Mouse (Mus musculus): ENCODE measurements at regions not wholly inside any gene's neighbourhood (a gene's known extent, or its start where the extent isn't known, plus 50 kb on each side); places are given as distances from the start of the nearest gene placed in this dataset.

- no peak for DNase-seq (ENCODE audit: low spot score)
Measured at GRCm38 (mm10) chr6:51701253-51702020, 177.7 kb downstream of the Snx10 start.

DNA sequence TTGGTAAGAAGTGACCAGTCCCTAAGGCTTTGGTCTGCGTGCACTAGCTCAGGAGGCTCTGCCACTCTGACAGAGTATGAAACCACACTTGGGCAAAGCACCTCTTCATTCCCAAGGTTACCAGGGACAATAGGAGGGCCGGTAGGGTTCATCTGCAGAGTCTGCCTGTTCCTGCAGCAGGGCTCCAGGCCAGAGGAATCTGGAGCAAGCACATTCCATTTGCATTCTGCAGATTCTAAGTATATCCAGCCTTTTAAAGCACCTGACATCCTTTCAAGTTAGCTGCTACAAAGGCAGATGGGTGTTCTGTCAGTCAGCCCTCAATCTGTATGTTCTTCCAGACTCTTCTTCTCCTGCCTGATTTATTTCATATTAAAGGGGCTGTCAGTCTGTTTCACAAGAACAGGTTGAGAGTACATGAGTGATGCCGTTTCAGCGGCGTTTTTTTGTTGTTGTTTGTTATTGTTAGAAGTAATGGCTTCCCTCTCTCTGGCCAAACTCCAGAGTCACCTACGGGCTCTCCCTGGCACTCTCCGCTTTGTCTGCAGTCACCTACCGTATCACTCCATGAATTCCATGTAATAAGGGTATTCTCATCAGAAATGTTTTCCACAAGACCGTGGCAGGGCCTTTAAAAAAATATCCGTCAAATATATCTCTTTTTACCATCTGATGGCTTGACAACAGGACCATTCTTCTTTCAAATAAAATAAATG is 178.9 kb downstream of the Snx10 start:
- peak; percentile 22 for DNase-seq (ENCODE audit: low spot score)

GRCm38 (mm10) chr6:51708011-51708410 is 184.3 kb downstream of the Snx10 start:
- no peak for DNase-seq (ENCODE audit: low spot score)

- no peak for DNase-seq (ENCODE audit: low spot score)
Measured at GRCm38 (mm10) chr6:51708668-51709339, 185.1 kb downstream of the Snx10 start.

DNA sequence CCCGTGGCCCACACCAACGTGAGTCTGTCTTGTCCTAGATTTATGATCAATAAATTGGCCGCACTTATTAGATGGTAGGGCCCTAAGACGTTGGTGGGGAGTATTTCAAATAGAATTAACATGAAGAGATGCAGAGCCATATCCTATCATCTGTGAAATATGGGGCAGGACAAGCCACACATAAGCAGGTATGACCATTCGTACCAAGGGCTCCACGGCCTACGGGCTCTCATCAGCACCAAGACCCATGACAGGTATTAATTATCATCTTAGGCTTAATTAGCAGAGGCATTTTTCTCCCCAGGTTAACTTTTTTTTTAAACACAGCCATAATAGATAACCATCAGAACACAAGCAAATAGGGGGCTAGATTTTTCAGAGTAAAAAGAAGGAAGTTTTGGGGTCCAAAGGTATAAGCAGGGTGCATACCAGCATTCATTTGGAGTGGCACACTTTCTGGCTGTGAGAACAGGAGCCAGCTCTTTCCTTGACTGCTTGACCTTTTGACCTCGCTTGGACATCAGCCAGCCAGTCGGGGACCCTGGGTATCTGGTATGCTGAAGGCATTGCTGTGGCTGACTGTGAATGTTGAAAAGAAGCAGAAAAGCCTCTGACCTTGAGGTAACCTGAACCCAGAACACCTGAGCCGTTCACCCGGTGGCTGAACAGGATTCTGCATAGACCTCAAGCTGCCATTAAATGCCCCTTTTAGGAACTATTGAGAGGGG is 185.8 kb downstream of the Snx10 start:
- DNase-seq (ENCODE audit: low spot score), result no peak

DNA sequence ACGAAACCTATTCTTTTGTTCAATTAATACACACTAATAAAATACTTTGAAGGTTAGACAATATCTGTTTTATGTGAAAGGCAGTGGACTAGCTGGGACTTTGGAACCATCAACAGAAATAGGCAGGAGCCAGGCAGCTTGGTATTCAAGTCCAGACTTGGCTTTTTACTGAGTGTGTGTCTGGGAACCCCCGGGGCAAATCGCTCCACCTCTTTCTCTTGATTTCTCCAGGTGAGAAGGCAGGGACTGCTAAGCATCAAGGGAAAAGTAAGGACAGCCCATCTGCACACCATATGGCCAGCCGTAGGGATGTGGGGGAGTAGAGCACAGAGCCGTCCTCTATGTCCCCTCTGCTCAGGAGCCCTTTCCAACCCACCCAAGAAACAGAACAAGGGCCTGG is 186.5 kb downstream of the Snx10 start:
- DNase-seq (ENCODE audit: low spot score), result no peak

GRCm38 (mm10) chr6:51710926-51711615 is 187.4 kb downstream of the Snx10 start:
- no peak for DNase-seq (ENCODE audit: low spot score)

GRCm38 (mm10) chr6:51711616-51711970 is 187.9 kb downstream of the Snx10 start:
- DNase-seq (ENCODE audit: low spot score), result no peak

GRCm38 (mm10) chr6:51715158-51715840 is 191.6 kb downstream of the Snx10 start:
- DNase-seq (ENCODE audit: low spot score), result no peak

- DNase-seq (ENCODE audit: low spot score), result no peak
Measured at GRCm38 (mm10) chr6:51717386-51717785, 193.7 kb downstream of the Snx10 start.

DNA sequence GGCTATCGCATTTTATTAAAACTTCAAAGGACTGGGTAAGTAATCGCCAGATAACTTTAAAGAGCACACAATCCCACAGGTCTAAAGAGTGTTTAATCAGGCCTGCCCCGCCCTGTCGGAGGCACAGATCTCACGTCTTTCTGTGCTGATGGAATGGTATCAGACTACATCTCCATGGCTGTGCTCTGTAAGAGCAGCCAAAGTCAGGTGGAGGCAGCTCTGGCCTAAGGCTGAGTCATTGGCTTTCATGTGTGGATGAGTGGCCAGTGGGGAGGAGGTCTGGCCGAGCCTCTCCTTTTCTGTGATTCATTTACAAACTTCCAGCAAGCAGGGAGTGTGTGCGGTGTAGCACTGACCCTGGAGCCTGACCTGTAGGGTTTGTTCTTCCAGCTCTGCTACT is 197.0 kb downstream of the Snx10 start:
- no peak for DNase-seq (ENCODE audit: low spot score)

DNA sequence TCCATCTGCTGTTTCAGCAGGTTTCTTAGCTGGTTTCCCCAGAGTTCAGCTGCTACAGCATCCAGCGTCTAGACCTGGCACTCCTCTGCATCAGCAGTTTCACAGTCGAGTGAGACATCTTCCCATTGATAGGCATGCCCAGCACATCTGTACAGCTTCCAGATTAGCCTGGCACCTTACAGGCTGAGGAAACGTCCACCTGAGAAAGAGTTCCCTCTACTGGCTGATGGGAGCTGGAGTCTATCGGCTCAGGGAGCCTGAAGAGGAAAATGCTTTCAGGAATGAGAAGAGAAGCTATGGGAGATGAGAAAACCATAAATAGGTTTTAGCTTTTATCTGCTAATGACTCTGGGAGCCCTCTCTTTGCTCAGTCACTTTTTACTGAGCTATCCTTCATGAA is 199.4 kb downstream of the Snx10 start:
- DNase-seq (ENCODE audit: low spot score), result no peak

GRCm38 (mm10) chr6:51727191-51727590 is 203.5 kb downstream of the Snx10 start:
- DNase-seq (ENCODE audit: low spot score), result no peak

- no peak for DNase-seq (ENCODE audit: low spot score)
Measured at GRCm38 (mm10) chr6:51728816-51729562, 205.3 kb downstream of the Snx10 start.

- no peak for DNase-seq (ENCODE audit: low spot score)
Measured at GRCm38 (mm10) chr6:51730564-51731351, 207.1 kb downstream of the Snx10 start.

DNA sequence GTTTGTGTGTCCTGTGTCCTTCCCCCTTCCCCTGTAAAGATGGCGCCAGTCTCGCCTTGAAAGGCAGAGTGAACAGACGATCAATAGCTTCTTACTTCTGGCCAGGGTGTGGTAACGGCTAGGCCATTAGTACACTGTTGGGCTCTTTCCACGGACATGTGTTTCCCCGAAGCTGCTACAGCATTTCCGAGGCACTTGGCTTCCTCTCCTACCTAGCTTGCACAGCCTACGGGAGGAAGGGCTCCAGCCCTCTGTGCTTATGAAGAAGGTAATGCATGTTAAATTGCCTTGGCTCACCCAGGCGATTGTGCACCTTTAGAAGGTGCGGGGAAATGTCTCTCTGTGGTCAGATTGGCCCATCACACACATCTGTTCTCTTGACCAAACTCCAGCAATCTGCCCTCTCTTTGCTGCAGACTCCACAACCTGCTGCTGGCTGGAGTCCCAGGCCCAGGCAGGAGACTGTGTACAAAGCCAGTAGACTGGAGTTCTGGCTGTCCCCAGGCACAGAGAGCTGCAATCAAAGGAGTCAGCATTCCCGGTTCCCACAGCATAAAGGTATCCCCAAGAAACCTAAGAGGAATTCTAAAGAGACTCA is 208.7 kb downstream of the Snx10 start:
- peak; percentile 41 for DNase-seq (ENCODE audit: low spot score)

DNA sequence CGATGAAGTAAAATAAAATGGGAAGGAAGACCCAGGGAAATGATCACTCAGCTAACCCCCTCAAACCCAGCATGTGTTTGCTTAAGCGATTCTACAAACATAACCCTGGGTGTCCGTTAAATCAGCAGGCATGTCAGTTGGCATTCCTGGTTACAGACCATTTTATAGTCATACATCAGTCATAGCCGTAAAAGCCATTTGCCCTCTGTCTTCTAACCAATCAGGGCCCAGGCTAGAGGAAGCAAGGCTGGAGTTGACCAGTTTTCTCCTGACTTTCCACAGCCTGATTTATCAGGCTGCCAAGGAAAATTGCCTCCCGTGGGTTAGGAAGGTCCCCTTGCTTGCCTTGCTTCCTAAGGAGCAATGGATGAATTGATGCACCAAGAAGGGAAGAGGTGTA is 212.3 kb downstream of the Snx10 start:
- no peak for DNase-seq (ENCODE audit: low spot score)

GRCm38 (mm10) chr6:51743105-51743660 is 219.5 kb downstream of the Snx10 start:
- no peak for DNase-seq (ENCODE audit: low spot score)

GRCm38 (mm10) chr6:51744607-51745006 is 220.9 kb downstream of the Snx10 start:
- DNase-seq (ENCODE audit: low spot score), result no peak
